Mouse (Mus musculus) MEL (cell line): ENCODE measurements around the gene Ccl12. TPM values are rescaled to one million over a fixed set of nuclear protein-coding genes. Genes with fewer than 3 reads are reported as not detected.

ENCODE experiments used
- DNase-seq: peaks from one replicate; pipeline ENCODE4 v3.0.0; 2011; ENCODE audit warnings: low read depth, low spot score
- H3K27ac ChIP-seq: 2 replicates; pipeline ENCODE4 v1.5.1; 2012; ENCODE audit warnings: low read depth, mild to moderate bottlenecking, control low read depth, low read length, moderate library complexity; ENCODE audit not compliant: control insufficient read depth
- H3K27me3 ChIP-seq, 2 experiments: fragments of 150-350 bp in 1 of 2; sonication (generic) in 1 of 2; 2 replicates each; pipeline ENCODE4 v1.6.1; 2012; ENCODE audit warnings: low read length in 2 of 2, mild to moderate bottlenecking in 2 of 2, improper control_type of control experiment in 1 of 2, moderate library complexity in 1 of 2; ENCODE audit not compliant: insufficient read depth in 2 of 2, control insufficient read depth in 1 of 2
- H3K36me3 ChIP-seq, 2 experiments: 2 replicates each; pipeline ENCODE4 v1.6.1; 2012 to 2014; ENCODE audit warnings: low read length in 2 of 2, improper control_type of control experiment in 1 of 2, inconsistent platforms in 1 of 2, mild to moderate bottlenecking in 1 of 2; ENCODE audit not compliant: insufficient read depth in 2 of 2, control insufficient read depth in 1 of 2
- H3K4me1 ChIP-seq, 2 experiments: fragments of 150-350 bp in 1 of 2; sonication (generic) in 1 of 2; 2 replicates each; pipeline ENCODE4 v1.6.1; 2012; ENCODE audit warnings: low read length in 2 of 2, improper control_type of control experiment in 1 of 2, mild to moderate bottlenecking in 1 of 2; ENCODE audit not compliant: insufficient read depth in 2 of 2, control insufficient read depth in 1 of 2
- H3K4me3 ChIP-seq, 2 experiments: fragments of 150-350 bp in 1 of 2; sonication (generic) in 1 of 2; 2 replicates each; pipeline ENCODE4 v1.5.1; 2012; ENCODE audit warnings: low read depth in 2 of 2, low read length in 2 of 2, mild to moderate bottlenecking in 2 of 2, moderate library complexity in 2 of 2, control low read depth in 1 of 2, improper control_type of control experiment in 1 of 2; ENCODE audit not compliant: control insufficient read depth in 1 of 2, insufficient read depth in 1 of 2
- H3K79me2 ChIP-seq: 2 replicates; pipeline ENCODE4 v1.6.1; 2012; ENCODE audit warnings: mild to moderate bottlenecking, low read length, moderate library complexity; ENCODE audit not compliant: control insufficient read depth, poor library complexity, insufficient read depth
- H3K9ac ChIP-seq: 2 replicates; pipeline ENCODE4 v1.6.1; 2012; ENCODE audit warnings: low read depth, mild to moderate bottlenecking, control low read depth, low read length, moderate library complexity; ENCODE audit not compliant: control insufficient read depth, poor library complexity, severe bottlenecking
- H3K9me3 ChIP-seq: fragments of 150-350 bp; sonication (generic); replicated peaks from 2 replicates; pipeline ENCODE4 v1.6.1; 2012; ENCODE audit warnings: mild to moderate bottlenecking, low read length, improper control_type of control experiment, moderate library complexity; ENCODE audit not compliant: insufficient read depth
- CTCF ChIP-seq, 3 experiments: IDR thresholded peaks in 2 of 3; conservative IDR thresholded peaks in 1 of 3; 2 replicates each; pipeline ENCODE4 v1.5.1; 2011 to 2012; ENCODE audit warnings: low read length in 3 of 3, low read depth in 2 of 3, mild to moderate bottlenecking in 2 of 3, improper control_type of control experiment in 1 of 3, inconsistent platforms in 1 of 3, mixed read lengths in 1 of 3, moderate library complexity in 1 of 3; ENCODE audit not compliant: control insufficient read depth in 1 of 3, insufficient read depth in 1 of 3, poor library complexity in 1 of 3, severe bottlenecking in 1 of 3
- ELF1 ChIP-seq: IDR thresholded peaks from 2 replicates; pipeline ENCODE4 v1.6.1; 2014; ENCODE audit warnings: low read depth, mild to moderate bottlenecking, inconsistent platforms, low read length, improper control_type of control experiment, moderate library complexity
- ETS1 ChIP-seq: IDR thresholded peaks from 2 replicates; pipeline ENCODE4 v1.6.1; 2012; ENCODE audit warnings: low read depth, mild to moderate bottlenecking, inconsistent platforms, low read length, improper control_type of control experiment, moderate library complexity
- GATA1 ChIP-seq: IDR thresholded peaks from 2 replicates; pipeline ENCODE4 v1.6.1; 2011; ENCODE audit warnings: low read depth, low read length, improper control_type of control experiment
- HCFC1 ChIP-seq: IDR thresholded peaks from 2 replicates; pipeline ENCODE4 v1.6.1; 2012; ENCODE audit warnings: low read depth, mild to moderate bottlenecking, inconsistent platforms, low read length, improper control_type of control experiment, moderate library complexity
- KAT2A ChIP-seq: conservative IDR thresholded peaks from 2 replicates; pipeline ENCODE4 v1.6.1; 2012; ENCODE audit warnings: low read depth, low read length, improper control_type of control experiment, inconsistent platforms
- MAX ChIP-seq: IDR thresholded peaks from 2 replicates; pipeline ENCODE4 v1.6.1; 2011; ENCODE audit warnings: low read length, improper control_type of control experiment
- MXI1 ChIP-seq: IDR thresholded peaks from 2 replicates; pipeline ENCODE4 v1.6.1; 2011; ENCODE audit warnings: mild to moderate bottlenecking, low read depth, low read length, improper control_type of control experiment
- MYB ChIP-seq: IDR thresholded peaks from 2 replicates; pipeline ENCODE4 v1.6.1; 2011; ENCODE audit warnings: mild to moderate bottlenecking, low read depth, low read length, improper control_type of control experiment
- MYC ChIP-seq: IDR thresholded peaks from 2 replicates; pipeline ENCODE4 v1.6.1; 2011; ENCODE audit warnings: low read depth, mild to moderate bottlenecking, low read length, improper control_type of control experiment, moderate library complexity
- NRF1 ChIP-seq: IDR thresholded peaks from 2 replicates; pipeline ENCODE4 v1.6.1; 2014; ENCODE audit warnings: low read depth, mild to moderate bottlenecking, inconsistent platforms, low read length, improper control_type of control experiment, moderate library complexity; ENCODE audit not compliant: poor library complexity, insufficient read depth, severe bottlenecking
- POLR2A ChIP-seq, 2 experiments: IDR thresholded peaks; 2 replicates each; pipeline ENCODE4 v1.6.1; 2011 to 2012; ENCODE audit warnings: low read length in 2 of 2, mild to moderate bottlenecking in 2 of 2, control low read depth in 1 of 2, improper control_type of control experiment in 1 of 2, low read depth in 1 of 2, moderate library complexity in 1 of 2; ENCODE audit not compliant: control insufficient read depth in 1 of 2, insufficient read depth in 1 of 2, poor library complexity in 1 of 2
- RAD21 ChIP-seq: IDR thresholded peaks from 2 replicates; pipeline ENCODE4 v1.6.1; 2011; ENCODE audit warnings: mild to moderate bottlenecking, low read depth, low read length, improper control_type of control experiment
- SIN3A ChIP-seq: IDR thresholded peaks from 2 replicates; pipeline ENCODE4 v1.6.1; 2012; ENCODE audit warnings: low read length, improper control_type of control experiment, inconsistent platforms
- SMC3 ChIP-seq: IDR thresholded peaks from 2 replicates; pipeline ENCODE4 v1.6.1; 2011; ENCODE audit warnings: low read depth, low read length, improper control_type of control experiment
- TBP ChIP-seq: IDR thresholded peaks from 2 replicates; pipeline ENCODE4 v1.8.0; 2011; ENCODE audit warnings: low read depth, low read length, improper control_type of control experiment
- UBTF ChIP-seq: IDR thresholded peaks from 2 replicates; pipeline ENCODE4 v1.6.1; 2012; ENCODE audit warnings: low read depth, mild to moderate bottlenecking, inconsistent platforms, low read length, improper control_type of control experiment, moderate library complexity, borderline replicate concordance; ENCODE audit not compliant: insufficient read depth
- ZC3H11A ChIP-seq: IDR thresholded peaks from 2 replicates; pipeline ENCODE4 v1.6.1; 2012; ENCODE audit warnings: low read depth, mild to moderate bottlenecking, inconsistent platforms, low read length, improper control_type of control experiment
- ZMIZ1 ChIP-seq: IDR thresholded peaks from 2 replicates; pipeline ENCODE4 v1.6.1; 2012; ENCODE audit warnings: low read depth, mild to moderate bottlenecking, inconsistent platforms, low read length, improper control_type of control experiment, moderate library complexity
- ZNF384 ChIP-seq: IDR thresholded peaks from 2 replicates; pipeline ENCODE4 v1.6.1; 2012; ENCODE audit warnings: low read depth, mild to moderate bottlenecking, inconsistent platforms, low read length, improper control_type of control experiment
- polyA plus RNA-seq, 2 experiments: library from polyadenylated mRNA; stranded (reverse) in 1 of 2; unstranded in 1 of 2; fragments of >175 nt in 1 of 2; fragments of >200 nt in 1 of 2; gene quantifications; 2 replicates each; pipeline versions ENCODE4 v1.2.1 to v1.2.4; 2012; ENCODE audit warnings: low replicate concordance in 2 of 2, low read depth in 1 of 2; ENCODE audit not compliant: insufficient read length in 2 of 2, insufficient read depth in 1 of 2, missing spikeins in 1 of 2
- total RNA-seq: library from RNA; depleted of rRNA; stranded (reverse); fragments of 300-350 nt; gene quantifications from 2 replicates; pipeline ENCODE4 v1.2.3, GENCODE M21; 2012

The Ccl12 gene
- total and polyA plus RNA-seq, 3 experiments, result not detected

DNA sequence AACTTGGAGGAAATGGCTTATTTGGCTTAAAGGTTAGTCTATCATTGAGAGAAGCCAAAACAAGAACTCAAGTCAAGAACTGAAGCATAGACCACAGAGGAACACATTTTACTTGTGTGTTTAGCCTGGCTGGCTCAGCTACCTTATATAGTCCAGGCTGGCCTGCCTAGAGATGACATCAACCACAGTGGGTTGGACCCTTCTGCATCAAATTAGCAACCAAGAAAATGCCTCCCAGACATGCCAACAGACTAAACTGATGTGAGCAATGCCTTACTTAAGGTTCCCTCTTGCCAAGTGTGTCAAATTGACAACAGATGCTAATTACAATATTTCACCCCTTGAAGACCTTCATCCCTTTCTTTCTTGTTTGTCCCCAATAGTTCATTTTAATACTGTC lies 8.0 kb downstream of the Ccl12 start:
- TF ChIP-seq RAD21, result no peak
- TF ChIP-seq SMC3, result no peak
- no peak for TF ChIP-seq MYB
- no peak for TF ChIP-seq TBP
- no peak for TF ChIP-seq MAX
- no peak for TF ChIP-seq UBTF
- TF ChIP-seq GATA1, result no peak
- no peak for TF ChIP-seq MYC
- no peak for TF ChIP-seq ZC3H11A
- TF ChIP-seq NRF1, result no peak
- TF ChIP-seq POLR2A (IDR thresholded peaks at IDR 0.05; ENCODE audit: control insufficient read depth in 1 of 2, insufficient read depth in 1 of 2, low read depth in 1 of 2, low read length in 2 of 2, poor library complexity in 1 of 2), result no peak
- no peak for TF ChIP-seq ZMIZ1
- TF ChIP-seq HCFC1, result no peak
- no peaks in the 10 kb centered on the region for H3K79me2 ChIP-seq
- DNase-seq, result no peak

DNA sequence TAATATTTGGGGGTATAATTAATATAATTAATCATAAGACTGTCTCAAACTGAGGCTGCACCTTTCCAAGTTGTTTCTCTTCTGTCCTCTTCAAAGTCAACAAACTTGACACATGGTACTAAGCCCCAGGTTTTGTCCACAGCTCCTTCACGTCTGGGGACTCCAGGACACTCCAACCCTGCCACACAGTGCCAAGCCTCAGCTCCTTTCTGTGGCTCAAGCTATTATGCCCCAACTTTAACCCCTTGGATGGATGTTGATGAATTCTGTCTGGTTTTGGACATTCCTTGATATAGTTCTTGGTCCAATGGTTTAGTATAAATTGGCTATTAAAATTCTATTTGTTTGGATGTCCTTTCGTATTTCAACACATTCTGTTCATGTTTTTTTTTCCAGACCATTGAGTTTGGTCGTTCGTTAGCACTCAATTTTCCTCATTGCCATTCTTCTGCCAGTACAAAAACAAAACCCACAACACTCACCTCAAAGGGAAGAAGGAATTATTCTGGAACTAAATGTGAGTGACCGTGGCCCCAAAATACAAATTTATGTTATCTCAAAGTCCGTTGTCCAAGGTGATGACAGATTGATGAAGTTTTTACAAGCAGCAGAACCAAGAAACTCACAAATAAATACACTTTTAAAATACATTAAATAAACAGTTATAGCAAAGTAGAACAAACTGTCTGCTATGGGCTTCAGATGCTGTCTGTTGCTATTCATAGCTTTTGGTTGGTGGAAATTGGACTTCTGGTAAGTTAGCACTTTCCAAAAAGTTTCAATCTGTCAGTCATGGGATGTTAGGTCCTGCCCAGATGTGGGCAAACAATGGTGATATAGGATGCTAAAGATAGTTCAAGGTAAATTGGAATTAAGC lies 9.0 kb downstream of the Ccl12 start:
- no peak overlapping the region for H3K27ac ChIP-seq
- no peak for DNase-seq
- no peaks in the 10 kb centered on the region for H3K9me3 ChIP-seq
- no peak overlapping the region for H3K4me3 ChIP-seq
- no peaks in the 10 kb centered on the region for H3K36me3 ChIP-seq
- no peak for TF ChIP-seq UBTF
- TF ChIP-seq KAT2A, result no peak
- no peak for TF ChIP-seq MXI1
- no peak for TF ChIP-seq CTCF (IDR thresholded peaks at IDR 0.05 in 2 of 3, conservative IDR thresholded peaks at IDR 0.05 in 1 of 3; ENCODE audit: control insufficient read depth in 1 of 3, insufficient read depth in 1 of 3, low read depth in 2 of 3, low read length in 3 of 3, poor library complexity in 1 of 3, severe bottlenecking in 1 of 3)
- no peak for TF ChIP-seq HCFC1
- TF ChIP-seq SIN3A, result no peak
- no peak for TF ChIP-seq ETS1
- no peak for TF ChIP-seq RAD21
- no peak for TF ChIP-seq MYB
- TF ChIP-seq ELF1, result no peak
- TF ChIP-seq ZNF384, result no peak
- TF ChIP-seq, all 39 proteins: peak for 0
- no peaks in the 10 kb centered on the region for H3K4me1 ChIP-seq
- H3K9ac ChIP-seq, result no peak overlapping the region
- no peaks in the 10 kb centered on the region for H3K27me3 ChIP-seq
- no peaks in the 10 kb centered on the region for H3K79me2 ChIP-seq

More for the DNA sequence above, 8.0 kb downstream of the Ccl12 start:
- Histone ChIP-seq H3K9ac (no peak overlapping the region), H3K4me3 (no peak overlapping the region), H3K36me3 (no peaks in the 10 kb centered on the region), H3K9me3 (no peaks in the 10 kb centered on the region), H3K27me3 (no peaks in the 10 kb centered on the region), H3K4me1 (no peaks in the 10 kb centered on the region), H3K27ac (no peak overlapping the region)
